Mouse (Mus musculus) G1E (cell line): ENCODE data around the gene Ankdd1b. TPM values are rescaled to one million over a fixed set of nuclear protein-coding genes. Genes with fewer than 3 reads are reported as not detected.

Experiments used
- ATAC-seq: 2 replicates; pipeline ENCODE4 v1.8.0; 2016; ENCODE audit warnings: mild to moderate bottlenecking; ENCODE audit not compliant: insufficient number of reproducible peaks, poor library complexity, low FRiP score, severe bottlenecking; ENCODE audit errors: extremely low read depth
- DNase-seq: peaks from one replicate; pipeline ENCODE4 v3.0.0; 2012; ENCODE audit warnings: low spot score
- H3K27me3 ChIP-seq: 2 replicates; pipeline ENCODE4 v1.6.1; 2012; ENCODE audit warnings: mild to moderate bottlenecking, low read length, inconsistent platforms; ENCODE audit not compliant: insufficient read depth
- H3K36me3 ChIP-seq: replicated peaks from 2 replicates; pipeline ENCODE3; 2012; ENCODE audit warnings: mild to moderate bottlenecking, inconsistent platforms
- H3K4me1 ChIP-seq: 2 replicates; pipeline ENCODE4 v1.6.1; 2012; ENCODE audit warnings: low read depth, low read length, inconsistent platforms, mixed read lengths; ENCODE audit not compliant: insufficient read depth
- H3K4me3 ChIP-seq: 2 replicates; pipeline ENCODE4 v1.5.1; 2012; ENCODE audit warnings: low read depth, mild to moderate bottlenecking, inconsistent platforms, low read length, moderate library complexity, mixed read lengths
- H3K9me3 ChIP-seq: replicated peaks from 2 replicates; pipeline ENCODE4 v1.6.1; 2012; ENCODE audit warnings: inconsistent platforms
- CTCF ChIP-seq: IDR thresholded peaks from 2 replicates; pipeline ENCODE4 v1.5.1; 2012; ENCODE audit warnings: low read depth, low read length, inconsistent platforms, mixed read lengths
- GATA1 ChIP-seq: IDR thresholded peaks from 2 replicates; pipeline ENCODE4 v1.6.1; 2012; ENCODE audit warnings: borderline replicate concordance, low read length, inconsistent platforms, mixed read lengths
- GATA2 ChIP-seq: IDR thresholded peaks from 2 replicates; pipeline ENCODE4 v1.6.1; 2012; ENCODE audit warnings: low read depth, low read length, inconsistent platforms, borderline replicate concordance
- POLR2AphosphoS5 ChIP-seq: IDR thresholded peaks from 2 replicates; pipeline ENCODE4 v1.6.1; 2012; ENCODE audit warnings: low read depth, low read length, inconsistent platforms; ENCODE audit not compliant: insufficient replicate concordance
- TAL1 ChIP-seq: conservative IDR thresholded peaks from 2 replicates; pipeline ENCODE4 v1.6.1; 2012; ENCODE audit warnings: low read depth, low read length, inconsistent platforms, mixed read lengths
- polyA plus RNA-seq: library from polyadenylated mRNA; stranded (reverse); fragments of >175 nt; gene quantifications from 2 replicates; pipeline ENCODE4 v1.2.3, GENCODE M21; 2012
- total RNA-seq, 2 experiments: library from RNA; stranded (forward) in 1 of 2; stranded (reverse) in 1 of 2; fragments of 200-1000 nt in 1 of 2; fragments of >200 nt in 1 of 2; fragmentation: Nextera tagmentation in 1 of 2; gene quantifications; 2 replicates each; pipeline ENCODE4 v1.2.3; 2014 to 2017

The Ankdd1b gene
- total and polyA plus RNA-seq, 3 experiments: 0.16 TPM; not detected in 2

- no peak overlapping the region for H3K4me3 ChIP-seq
- no peak for DNase-seq
- peaks cover 31% of the 10 kb centered on the region for H3K27me3 ChIP-seq
- H3K4me1 ChIP-seq: no peaks in the 10 kb centered on the region
- ATAC-seq: no peak
- H3K9me3 ChIP-seq: no peaks in the 10 kb centered on the region
- TF ChIP-seq CTCF (no peak), POLR2AphosphoS5 (no peak), TAL1 (no peak), GATA2 (no peak), GATA1 (no peak)
- no peaks in the 10 kb centered on the region for H3K36me3 ChIP-seq
Measured at GRCm38 (mm10) chr13:96462644-96463043, 8.4 kb downstream of the Ankdd1b start.

DNA sequence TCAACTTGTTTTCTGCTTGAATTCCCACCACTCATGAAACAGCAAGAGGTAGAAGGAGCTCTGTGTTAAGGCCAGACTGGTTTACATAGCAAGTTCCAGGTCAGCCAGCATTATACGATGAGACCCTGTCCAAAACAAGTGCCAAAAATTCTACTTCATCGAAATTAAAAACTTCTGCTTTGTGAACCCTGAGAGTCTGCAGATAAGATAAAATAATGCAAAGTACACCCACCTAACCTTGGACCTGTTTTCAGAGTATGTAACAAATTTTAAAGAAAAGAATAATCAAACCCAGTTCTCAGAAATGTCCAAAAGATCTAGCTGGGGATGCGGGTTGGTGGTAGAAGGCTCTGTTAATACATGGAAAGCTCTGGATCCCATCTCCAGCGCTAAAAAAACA is 12.4 kb downstream of the Ankdd1b start:
- Histone ChIP-seq H3K9me3 (no peaks in the 10 kb centered on the region), H3K4me3 (no peak overlapping the region), H3K27me3 (peaks cover 31% of the 10 kb centered on the region), H3K36me3 (no peaks in the 10 kb centered on the region), H3K4me1 (no peaks in the 10 kb centered on the region; the same call in 1 of the 2 replicates)
- no peak for DNase-seq
- TF ChIP-seq GATA2 (no peak), CTCF (no peak), TAL1 (no peak), POLR2AphosphoS5 (no peak), GATA1 (no peak)
- ATAC-seq: no peak

DNA sequence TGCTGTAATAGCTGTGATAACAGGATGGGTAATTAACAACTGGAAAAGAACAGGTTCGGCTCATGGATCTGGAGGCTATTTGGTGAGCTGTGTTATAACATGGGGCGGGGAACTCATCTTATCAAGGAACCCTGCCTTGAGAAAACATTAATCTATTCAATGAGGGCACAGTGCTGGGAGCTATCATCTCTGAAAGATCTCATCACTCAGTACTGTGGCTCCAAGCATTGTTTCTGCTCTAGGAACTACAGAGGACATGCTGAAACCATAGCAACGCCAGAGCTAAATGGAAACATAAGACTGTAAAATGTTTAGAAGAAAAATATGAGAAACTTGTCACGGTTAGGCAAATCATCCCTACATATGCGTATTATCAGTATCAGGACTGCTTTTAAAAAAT is 13.0 kb downstream of the Ankdd1b start:
- TF ChIP-seq POLR2AphosphoS5: no peak
- TF ChIP-seq CTCF: no peak
- no peak for TF ChIP-seq TAL1
- TF ChIP-seq GATA2: no peak
- no peak for TF ChIP-seq GATA1
- no peaks in the 10 kb centered on the region for H3K36me3 ChIP-seq
- peaks cover 31% of the 10 kb centered on the region for H3K27me3 ChIP-seq
- DNase-seq: no peak
- H3K4me3 ChIP-seq: no peak overlapping the region
- no peaks in the 10 kb centered on the region for H3K9me3 ChIP-seq
- no peaks in the 10 kb centered on the region; the same call in 1 of the 2 replicates for H3K4me1 ChIP-seq
- no peak for ATAC-seq

GRCm38 (mm10) chr13:96457566-96457965 is 13.4 kb downstream of the Ankdd1b start:
- TF ChIP-seq GATA1 (no peak), GATA2 (no peak), CTCF (no peak), POLR2AphosphoS5 (no peak), TAL1 (no peak)
- ATAC-seq (no peak), DNase-seq (no peak)
- Histone ChIP-seq H3K9me3 (no peaks in the 10 kb centered on the region), H3K4me3 (no peak overlapping the region), H3K36me3 (no peaks in the 10 kb centered on the region), H3K27me3 (peaks cover 27% of the 10 kb centered on the region), H3K4me1 (no peaks in the 10 kb centered on the region; the same call in 1 of the 2 replicates)

DNA sequence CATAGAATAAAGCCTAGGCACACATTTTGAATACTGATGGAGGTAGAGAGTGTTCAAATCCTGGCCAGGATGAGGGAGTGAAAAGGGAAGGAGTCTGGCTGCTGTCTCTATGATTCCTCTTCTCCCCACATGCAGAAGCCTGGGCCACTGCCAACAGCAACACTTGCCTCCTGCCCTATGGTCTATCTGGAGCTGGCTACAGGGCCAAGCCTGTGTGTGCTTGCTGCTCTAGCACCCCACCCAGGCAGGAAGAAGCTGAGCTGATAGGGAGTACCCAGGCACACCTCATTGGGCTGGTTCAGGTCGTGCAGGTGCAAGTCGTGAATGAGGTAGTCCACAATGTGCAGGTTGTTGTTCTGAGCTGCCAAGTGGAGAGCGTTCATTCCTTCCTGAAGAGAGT is 16.7 kb downstream of the Ankdd1b start:
- DNase-seq (no peak), ATAC-seq (no peak)
- no peaks in the 10 kb centered on the region; the same call in 1 of the 2 replicates for H3K4me1 ChIP-seq
- H3K36me3 ChIP-seq: no peaks in the 10 kb centered on the region
- TF ChIP-seq TAL1: no peak
- no peak for TF ChIP-seq POLR2AphosphoS5
- TF ChIP-seq GATA1: no peak
- no peak for TF ChIP-seq CTCF
- TF ChIP-seq GATA2: no peak
- peaks cover 32% of the 10 kb centered on the region for H3K27me3 ChIP-seq
- no peaks in the 10 kb centered on the region for H3K9me3 ChIP-seq
- H3K4me3 ChIP-seq: no peak overlapping the region

- DNase-seq (no peak), ATAC-seq (no peak)
- H3K4me1 ChIP-seq: no peaks in the 10 kb centered on the region; the same call in 1 of the 2 replicates
- TF ChIP-seq TAL1 (no peak), GATA2 (no peak), GATA1 (no peak), POLR2AphosphoS5 (no peak), CTCF (no peak)
- H3K9me3 ChIP-seq: no peaks in the 10 kb centered on the region
- H3K4me3 ChIP-seq: no peak overlapping the region
- no peaks in the 10 kb centered on the region for H3K36me3 ChIP-seq
- peaks cover 26% of the 10 kb centered on the region for H3K27me3 ChIP-seq
Measured at GRCm38 (mm10) chr13:96452621-96453020, 18.4 kb downstream of the Ankdd1b start.
